Mouse (Mus musculus) heart, adult 18-20 months (tissue): ENCODE measurements at regions not wholly inside any gene's neighbourhood (a gene's known extent, or its start where the extent isn't known, plus 50 kb on each side); places are given as distances from the start of the nearest gene placed in this dataset.

Source experiments
- DNase-seq, 2 experiments: peaks; one replicate each; pipeline ENCODE4 v3.0.0; 2021 to 2022; ENCODE audit warnings: mixed read lengths in 1 of 2

DNA sequence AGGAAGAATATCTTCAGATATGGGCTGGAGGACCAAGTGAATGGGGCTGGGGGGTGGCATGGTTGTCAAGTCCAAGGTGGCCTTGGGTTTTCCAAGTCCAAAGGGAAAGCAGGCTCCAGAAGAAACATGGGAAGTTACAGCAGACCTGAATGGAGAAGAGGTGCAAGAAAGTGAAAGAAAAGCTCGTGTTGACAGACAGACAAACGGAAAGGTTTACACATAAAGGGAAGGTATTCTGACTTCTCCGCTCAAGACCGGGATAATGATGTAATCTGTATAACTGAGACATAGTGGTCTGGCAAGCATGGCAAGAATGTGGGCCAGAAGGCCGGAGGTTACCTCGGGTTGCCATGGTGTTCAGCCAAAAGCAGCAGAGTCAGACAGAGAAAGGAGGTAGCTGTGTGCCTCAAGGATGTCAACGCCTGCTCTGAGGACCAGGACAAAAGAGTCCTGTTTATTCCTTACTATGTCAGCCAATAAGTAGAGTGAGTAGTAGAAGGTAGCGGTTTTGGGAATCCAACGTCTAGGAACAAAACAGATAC, 50.8 kb upstream of the Elk3 start:
- DNase-seq, result no peak

DNA sequence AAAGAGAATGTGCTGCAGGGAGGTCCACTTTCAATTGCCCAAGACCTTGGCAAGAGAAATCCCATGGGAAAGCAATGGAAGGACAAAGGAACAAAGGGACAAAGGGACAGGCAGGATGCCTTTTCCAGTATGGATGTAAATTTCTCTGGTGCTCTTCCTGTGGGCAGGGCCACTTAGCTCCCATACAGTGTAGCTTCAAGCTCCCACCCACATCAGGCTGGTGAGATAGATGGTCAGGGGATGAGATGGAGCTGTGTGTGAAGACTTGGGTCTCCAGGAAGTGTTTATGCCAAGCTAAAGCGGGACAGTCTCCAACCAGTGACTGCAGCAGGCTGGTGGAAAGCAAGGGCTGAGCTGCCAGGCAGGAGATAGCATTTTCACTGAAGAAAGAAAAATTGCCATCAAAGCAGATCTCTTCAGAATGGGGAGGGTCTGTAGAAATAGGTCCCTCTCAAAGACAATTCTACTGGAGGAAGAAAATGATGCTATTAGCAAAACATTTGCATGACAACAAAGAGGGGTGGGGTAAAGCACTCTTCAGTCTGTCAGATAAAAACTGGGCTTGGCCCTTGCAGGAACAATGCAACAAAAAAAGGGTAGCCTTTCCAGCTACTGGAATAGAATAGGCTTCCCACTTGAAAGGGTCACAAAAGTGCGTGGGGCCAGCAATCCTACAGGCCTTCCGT, 53.3 kb upstream of the Elk3 start:
- DNase-seq, result no peak

- DNase-seq, result peak; percentile 18 to 62
These were observed 53.9 kb upstream of the Elk3 start for GRCm38 (mm10) chr10:93364881-93365280.

- DNase-seq, result peak; percentile 27 to 44
These were observed 54.4 kb upstream of the Elk3 start for GRCm38 (mm10) chr10:93365318-93365717.

- no peak for DNase-seq
These were observed 54.9 kb upstream of the Elk3 start for GRCm38 (mm10) chr10:93365824-93366223.

DNA sequence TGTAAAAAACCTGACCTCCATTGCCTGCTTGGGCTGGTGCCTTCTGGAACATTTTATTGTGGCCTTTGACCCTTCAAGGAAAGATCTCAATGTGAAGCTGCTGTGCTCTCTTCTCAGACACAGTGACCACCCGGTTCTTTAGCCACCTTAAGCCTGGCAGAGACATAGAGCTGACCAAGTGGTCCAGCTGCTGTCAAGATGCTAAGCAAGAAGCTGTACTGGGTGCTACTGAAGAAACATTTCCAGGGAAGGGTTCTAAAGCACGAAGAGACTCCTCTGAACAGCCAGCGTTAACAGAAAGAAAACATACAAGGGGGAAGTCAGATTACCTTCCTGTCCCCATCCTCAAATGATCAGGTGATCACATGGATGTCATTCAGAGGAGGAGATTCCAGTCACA, 58.8 kb upstream of the Elk3 start:
- no peak for DNase-seq

DNA sequence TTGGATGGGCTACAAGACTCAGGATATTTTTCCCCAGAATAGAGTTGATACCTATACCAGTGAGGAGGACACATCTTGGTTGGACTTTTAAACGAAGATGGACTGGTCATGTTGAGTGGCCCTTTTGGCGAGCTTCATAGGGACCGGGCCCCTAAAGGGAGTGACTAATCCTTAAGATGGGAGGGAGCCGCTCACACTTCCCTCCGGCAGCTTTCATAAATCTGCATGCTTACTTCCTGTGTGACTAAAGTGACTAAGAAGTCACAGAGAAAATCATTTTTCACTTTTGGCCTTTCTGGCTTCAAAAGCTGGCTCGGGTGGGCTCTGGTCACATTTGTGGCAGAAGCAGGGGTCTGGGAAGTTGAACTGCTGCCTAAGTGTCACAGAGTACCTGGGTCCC, 59.4 kb upstream of the Elk3 start:
- DNase-seq, result no peak

DNA sequence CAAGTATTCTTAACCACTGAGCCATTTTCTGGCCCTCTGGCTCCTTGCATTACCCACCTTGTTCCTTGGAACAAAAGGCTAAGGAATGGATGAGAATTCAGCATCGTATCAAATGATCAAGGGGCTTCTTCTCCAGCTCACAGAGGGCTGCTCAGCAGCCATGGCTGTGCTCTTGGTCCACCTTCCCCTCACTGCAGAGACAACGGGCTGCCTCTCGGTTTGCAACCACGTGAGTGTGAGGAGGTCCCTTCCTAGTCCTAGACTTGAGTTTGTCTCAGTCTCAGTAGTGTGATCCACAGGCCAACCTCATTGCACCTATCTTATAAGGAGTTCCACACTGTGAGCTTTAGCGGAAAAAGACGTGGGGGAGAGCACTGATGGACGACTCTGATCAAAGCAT, 61.3 kb upstream of the Elk3 start:
- no peak for DNase-seq

DNA sequence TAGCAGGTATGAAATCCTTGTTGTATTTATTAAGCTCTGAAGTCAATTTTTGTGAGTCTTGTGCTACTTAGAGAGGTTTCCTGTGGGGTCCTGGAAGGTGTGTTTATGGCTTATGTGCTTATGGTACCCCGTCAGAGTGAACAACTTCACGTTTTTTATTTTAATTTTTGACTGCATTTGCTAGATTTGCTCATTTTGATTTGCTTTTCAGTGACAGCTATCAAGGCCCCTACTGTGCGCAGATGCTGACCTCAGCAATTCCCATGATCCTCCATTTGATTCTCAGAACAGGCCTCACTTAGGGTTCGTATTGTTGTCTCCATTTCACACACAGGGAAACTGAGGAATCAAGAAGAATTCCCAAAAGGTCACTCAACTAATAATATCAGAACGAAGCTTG, 62.3 kb upstream of the Elk3 start:
- DNase-seq, result no peak

DNA sequence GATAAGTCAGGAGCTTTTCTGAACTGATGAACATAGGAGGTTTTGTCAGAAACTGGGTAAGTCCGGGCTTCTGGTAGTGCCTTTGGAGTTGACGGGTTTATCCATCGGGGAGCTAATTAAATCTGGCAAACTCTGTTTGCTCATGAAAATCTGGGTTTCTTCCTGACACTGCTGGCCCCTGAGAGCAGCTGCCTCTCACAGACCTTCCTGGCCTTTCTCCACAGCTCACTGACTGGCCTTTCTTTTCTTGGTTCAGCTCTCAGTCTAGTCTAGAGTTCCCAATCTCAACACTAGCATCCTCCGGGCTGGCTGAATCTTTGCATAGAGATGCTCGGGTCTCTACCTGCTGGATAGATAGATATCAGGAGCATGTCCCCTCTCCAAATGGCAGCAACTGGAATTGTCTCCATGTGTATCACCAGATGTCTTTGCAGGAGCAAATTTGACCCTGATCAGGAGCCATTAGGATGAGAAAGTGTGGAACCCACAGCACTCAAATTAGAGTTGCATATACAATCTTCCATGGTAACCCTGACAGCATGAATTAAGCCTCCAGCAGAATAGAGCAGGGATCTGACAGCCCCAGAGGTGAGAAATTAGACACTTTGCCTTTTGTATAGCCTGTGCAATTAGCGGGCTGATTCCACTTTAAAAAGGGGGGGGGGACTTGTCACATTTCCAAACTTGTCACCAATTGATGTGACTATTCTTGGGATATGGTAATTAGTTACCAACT, 63.2 kb upstream of the Elk3 start:
- no peak for DNase-seq

DNA sequence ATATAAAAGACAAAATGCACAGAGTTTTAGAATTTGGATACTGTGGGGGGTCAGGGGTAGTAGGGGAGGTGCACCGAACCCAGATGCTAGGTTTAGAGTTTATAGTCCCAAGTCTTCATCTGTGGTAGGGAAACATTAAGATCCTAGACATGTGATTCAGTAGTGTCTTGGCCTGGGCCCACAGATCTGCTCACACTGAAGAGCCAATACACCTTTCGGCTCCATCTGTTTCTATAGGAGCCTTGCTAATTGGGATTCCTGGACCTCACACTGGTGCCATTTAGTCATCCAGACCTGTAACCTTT, 63.7 kb upstream of the Elk3 start:
- DNase-seq, result no peak

GRCm38 (mm10) chr10:93375007-93375711, 64.2 kb upstream of the Elk3 start:
- DNase-seq, result peak; percentile 65 to 88

GRCm38 (mm10) chr10:93375771-93376170, 64.8 kb upstream of the Elk3 start:
- DNase-seq, result no peak

DNA sequence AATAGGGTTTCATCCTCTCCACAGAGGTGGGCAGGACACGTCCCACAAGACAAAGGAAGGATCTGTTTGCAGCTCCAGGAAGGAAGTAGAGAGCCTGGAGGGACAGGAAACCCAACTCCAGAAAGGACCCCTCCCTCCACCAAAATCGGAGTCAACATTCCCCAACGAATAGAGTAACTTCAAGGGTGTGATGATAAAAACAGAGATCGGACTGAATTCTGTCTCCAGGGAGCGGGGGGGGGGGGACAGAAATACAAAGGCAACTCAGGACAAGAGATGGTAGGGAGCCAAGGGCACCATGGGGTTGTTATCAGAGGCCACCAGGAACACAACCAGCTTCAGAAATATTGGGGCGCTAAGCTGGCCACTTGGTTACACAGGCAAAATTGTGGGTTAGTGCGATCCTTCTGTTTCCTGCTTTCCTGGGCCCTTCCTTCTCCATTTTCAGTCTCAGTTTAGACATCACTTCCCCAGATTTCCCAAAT, 65.6 kb upstream of the Elk3 start:
- DNase-seq, result peak; percentile 42 to 81

- no peak for DNase-seq
These were observed 63.9 kb upstream of the Lta4h start for GRCm38 (mm10) chr10:93389276-93389675.

DNA sequence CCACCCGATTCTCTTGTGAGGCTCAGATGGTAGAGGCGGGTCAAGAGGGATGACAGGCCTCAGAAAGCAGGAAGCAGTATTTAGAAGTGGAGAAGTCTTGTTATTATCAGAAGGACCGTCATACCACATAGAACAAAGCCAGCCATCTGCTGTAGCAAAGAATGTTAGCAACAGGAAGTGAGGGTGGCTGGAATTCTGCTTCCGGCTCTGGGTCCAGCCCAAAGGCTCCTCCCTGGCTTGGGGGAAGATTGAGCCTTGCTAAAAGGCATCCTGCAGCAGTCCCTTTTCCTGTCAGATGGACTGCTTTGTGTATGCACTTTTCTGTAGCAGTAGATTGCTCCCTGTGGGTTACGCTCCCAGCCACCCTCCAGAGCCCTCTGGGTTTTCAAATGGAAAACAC, 61.9 kb upstream of the Lta4h start:
- DNase-seq, result peak; percentile 38 to 63

DNA sequence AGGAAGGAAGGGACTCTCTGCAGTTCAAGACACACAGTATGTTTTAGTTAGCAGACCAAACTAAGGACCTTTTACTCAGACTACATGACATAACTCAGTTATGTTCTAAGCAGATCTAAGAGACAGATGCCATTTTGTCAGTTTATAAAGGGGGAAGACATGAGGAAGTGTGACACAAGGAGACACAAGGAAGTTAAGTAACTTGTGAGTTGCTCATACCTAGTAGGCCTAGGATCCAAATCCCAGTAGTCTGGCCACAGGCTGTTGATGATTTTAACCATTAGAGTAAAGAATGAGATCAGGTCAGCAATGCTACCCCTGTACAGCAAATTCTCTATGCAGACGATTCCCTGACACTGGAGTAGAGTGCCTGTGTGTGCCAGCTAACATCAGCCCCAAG, 59.3 kb upstream of the Lta4h start:
- no peak for DNase-seq

GRCm38 (mm10) chr10:93397711-93398110, 55.5 kb upstream of the Lta4h start:
- DNase-seq, result no peak

DNA sequence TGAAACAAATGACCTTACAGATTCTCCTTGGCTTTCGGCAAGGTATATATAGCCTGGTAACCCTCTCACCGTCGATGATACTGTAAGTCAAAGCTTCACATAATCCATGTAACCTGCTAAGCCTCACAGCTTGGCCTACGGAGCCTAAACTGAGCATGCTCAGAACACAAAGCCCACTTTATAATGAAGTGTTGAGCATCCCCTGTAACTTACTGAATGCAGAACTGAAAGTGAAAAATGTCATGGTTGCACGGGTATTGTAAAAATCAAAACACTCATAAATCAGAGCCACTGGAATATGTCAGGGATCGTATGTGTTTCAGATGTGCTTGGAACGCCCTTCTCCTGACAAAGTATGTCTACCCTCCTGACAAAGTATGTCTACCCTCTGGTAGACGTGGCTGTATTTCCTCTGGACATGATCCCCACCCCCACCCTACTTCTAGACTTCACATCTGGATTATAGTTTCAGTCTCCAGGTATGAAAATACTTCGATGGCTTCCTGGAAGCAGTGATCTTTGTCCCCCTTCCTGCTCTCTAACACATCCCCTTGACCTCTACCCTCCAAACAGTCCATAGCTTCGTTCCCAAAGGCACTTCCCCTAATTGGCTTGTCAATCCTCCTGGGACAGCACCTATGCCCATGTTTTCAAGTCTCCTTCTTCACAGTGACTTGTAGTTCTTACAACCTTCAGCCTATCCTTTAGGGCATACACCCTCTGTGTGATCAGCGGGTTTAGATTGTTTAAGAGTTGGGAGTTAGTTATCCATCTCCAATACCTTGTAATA, 54.5 kb upstream of the Lta4h start:
- DNase-seq, result peak in 1 of 2 experiments; percentile 40

GRCm38 (mm10) chr10:93402689-93403509, 50.3 kb upstream of the Lta4h start:
- DNase-seq, result no peak
